Mouse (Mus musculus) T-cell, adult 2 months (primary cell): ENCODE data around the gene Snx17.

Experiments
- DNase-seq: peaks from one replicate; pipeline ENCODE4 v3.0.0; 2022; ENCODE audit warnings: low spot score

Snx17 gene

DNA sequence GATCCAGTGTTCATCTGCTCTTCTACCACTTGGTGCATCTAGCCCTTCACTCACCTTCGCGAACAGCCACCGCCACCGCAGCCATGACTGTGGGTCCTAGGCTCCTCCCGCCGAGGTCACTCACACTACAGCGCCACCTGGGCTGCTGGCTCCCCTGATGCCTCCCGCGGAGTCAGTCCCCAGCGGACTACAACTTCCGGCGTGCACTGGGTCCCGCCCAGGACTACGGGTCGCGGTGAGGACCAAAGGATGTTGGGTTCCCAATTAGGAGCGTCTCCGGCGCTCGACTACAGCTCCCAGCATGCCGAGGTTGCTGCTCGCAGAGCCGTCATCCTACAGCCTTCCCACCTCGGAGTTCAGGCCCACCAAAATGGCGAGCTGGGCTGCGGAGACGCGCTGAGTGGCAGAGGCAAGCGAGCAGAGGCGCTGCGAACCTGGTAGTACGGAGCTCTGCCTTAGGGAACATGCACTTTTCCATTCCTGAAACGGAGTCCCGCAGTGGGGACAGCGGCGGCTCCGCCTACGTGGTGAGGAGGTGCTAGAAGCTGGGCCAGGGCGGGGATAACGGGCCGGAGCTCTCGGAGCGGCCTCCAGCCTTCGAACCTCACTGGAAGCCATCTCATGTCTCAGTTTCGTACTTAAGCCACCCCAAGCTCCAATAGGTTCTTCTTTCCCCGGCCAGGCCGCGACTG is at the start of gene Snx17, which contains the start of gene Eif2b4:
Gene Snx17 (plus strand): TSS at position 289 of the 692 bp plus-strand sequence.
Gene Eif2b4 (minus strand): TSS at position 492 of the 692 bp plus-strand sequence.
- peak; percentile 99 for DNase-seq

DNA sequence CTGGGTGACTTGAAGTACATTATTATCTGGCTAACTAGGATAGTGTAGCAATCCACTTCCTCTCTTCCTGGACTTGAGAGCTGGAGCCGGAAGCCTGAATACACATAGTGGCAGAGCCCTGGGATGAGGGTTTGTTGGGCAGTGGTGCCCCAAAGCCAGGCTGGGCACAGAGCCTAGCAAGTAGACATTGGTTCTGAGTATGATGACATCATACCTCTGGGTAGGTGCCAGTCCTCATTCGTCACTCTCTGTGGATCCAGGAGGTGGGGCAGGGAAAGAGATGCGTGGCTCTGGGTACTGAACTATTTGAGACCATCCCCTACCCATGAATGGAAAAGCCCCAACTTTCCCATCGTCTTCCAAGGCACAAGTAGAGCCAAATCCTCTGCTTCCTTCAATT is 43.2 kb upstream of the Snx17 start:
- no peak for DNase-seq

DNA sequence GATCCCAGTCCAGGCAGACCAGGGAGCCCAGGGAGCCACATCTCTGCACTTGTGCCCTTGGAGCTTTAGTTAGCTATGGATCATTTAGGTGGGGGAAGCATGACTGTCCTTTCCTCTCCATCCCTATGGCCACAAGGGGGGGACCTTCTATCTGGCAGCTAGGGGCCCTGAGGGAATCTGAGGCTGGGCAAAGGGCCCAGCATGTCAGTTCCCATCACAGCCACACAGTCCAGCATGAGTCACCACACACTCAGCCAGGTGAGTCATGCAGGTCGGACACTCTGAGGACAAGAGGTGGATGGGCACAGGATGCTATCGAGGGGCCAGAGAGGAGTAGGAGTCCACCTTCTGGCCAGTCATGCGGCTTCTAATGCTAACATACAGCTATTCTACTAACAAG is 41.3 kb upstream of the Snx17 start:
- DNase-seq = no peak

DNA sequence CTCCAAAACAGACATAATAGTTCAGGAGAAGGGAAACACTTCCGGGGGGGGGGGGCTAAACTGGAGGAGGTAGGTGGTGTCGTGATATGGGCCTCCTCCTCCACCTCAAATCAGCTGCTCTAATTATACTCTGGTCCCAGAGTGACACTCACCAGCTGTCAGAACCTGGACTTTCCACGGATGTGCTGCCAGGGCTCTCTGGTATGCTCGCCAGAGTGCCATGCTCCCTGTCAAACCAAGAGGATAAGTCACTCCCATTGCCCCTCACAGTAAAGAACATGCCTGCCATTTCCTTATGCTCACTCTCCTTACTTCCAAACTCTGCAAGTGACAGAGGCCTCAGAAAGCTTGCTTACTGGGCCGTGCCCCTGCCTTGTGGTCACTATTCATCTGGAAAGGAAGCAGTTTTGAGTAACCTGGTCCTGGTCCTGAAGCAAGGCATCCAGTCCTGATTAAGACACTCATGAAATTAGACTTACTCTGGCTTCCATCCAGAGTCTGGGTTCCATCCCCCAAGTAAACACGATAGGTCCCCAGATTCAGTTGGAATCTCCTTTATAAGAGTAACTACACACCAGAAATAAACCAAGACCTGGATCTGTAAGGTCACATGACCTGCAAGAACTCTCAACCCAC is 39.4 kb upstream of the Snx17 start:
- no peak for DNase-seq

DNA sequence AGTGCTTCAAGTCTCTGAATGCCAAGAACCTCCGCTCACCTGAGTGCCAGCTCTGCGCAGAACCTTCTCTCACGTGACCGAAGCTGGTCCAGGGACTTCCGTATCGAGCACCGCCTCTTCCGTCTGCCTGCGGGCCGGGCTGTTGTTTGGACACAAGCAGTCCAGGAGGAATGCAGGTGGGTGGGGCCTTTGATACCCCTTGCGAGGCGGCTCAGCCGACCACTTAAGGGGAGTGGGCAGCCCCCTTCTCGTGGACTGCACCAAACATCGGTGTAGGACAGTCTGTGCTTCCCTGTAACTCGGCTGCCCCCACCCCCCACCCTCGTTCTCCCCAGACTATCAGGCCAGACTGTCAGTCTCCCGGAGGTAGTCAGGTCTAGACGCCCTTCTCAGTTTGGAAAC is 38.9 kb upstream of the Snx17 start, which contains the start of gene Mpv17:
Gene Mpv17 (minus strand): TSS at position 100 of the 402 bp plus-strand sequence.
- peak; percentile 70 for DNase-seq

DNA sequence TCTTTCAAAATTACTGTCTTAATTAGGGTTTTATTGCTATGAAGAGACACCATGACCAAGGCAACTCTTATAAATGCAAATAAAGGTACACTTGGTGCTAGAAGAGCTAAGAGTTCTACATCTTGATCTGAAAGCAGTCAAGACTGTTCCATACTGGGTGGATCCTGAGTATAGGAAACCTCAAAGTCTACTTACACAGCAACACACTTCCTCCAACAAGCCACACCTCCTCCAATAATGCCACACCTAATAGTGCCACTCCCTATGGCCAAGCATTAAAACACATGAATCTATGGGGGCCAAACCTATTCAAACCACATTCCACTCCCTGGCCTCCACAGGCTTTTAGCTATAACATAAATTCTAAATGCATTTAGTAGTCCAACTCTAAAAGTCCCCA is 30.6 kb upstream of the Snx17 start:
- no peak for DNase-seq

DNA sequence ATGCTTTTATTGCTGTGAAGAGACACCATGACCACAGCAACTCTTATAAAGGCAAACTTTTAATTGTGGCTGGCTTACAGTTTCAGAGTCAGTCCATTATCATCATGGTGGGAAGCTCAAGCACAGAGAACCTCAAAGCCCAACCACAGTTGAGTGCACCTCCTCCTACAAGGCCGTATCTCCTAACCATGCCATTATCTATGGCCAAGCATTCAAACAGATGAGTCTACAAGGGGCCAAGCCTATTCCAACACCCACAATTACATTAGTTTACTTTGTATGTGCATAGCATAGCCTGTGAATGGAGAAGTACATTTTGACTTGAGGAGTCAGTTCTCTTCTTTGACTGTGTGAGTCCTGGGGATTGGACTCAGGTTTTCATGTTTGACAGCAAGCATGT is 28.1 kb upstream of the Snx17 start:
- no peak for DNase-seq

DNA sequence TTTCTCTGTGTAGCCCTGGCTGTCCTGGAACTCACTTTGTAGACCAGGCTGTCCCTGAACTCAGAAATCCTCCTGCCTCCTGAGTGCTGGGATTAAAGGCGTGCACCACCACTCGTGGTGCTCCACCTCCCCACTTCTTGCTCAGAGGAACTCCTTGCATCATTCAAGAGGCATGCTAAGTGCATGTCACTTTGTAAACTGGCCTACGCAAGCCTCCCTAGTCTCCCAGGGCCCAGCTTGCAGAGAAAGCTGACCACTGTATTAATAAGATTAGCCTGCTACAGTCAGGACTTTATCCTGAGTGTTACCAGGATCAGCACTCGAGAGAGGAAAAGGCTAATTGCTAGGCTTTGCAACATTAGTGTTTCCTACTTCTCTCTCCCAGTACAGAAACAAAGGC is 24.4 kb upstream of the Snx17 start:
- DNase-seq = no peak

DNA sequence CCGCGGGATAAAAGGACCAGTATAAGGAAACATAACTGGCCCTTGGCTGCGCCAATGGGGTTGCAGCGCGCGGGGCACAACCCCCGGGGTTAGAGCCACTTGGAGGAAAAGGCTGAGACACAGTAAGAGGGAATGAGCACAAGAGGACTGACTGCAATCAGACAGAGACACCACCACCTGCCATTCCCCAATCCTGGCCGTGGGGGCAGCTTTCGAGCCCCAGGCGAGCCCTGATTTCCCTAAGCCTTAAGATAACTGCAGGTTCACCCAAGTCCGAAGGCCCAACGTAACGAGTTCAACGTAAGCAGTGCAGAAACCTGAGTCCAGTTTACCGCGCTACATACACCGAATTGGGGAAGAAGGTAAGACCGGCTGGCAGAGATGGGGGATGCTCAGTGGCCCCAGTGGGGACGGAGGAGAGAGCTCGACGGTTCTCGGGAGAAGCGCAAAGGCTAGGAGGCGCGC is 13.7 kb upstream of the Snx17 start:
- no peak for DNase-seq

DNA sequence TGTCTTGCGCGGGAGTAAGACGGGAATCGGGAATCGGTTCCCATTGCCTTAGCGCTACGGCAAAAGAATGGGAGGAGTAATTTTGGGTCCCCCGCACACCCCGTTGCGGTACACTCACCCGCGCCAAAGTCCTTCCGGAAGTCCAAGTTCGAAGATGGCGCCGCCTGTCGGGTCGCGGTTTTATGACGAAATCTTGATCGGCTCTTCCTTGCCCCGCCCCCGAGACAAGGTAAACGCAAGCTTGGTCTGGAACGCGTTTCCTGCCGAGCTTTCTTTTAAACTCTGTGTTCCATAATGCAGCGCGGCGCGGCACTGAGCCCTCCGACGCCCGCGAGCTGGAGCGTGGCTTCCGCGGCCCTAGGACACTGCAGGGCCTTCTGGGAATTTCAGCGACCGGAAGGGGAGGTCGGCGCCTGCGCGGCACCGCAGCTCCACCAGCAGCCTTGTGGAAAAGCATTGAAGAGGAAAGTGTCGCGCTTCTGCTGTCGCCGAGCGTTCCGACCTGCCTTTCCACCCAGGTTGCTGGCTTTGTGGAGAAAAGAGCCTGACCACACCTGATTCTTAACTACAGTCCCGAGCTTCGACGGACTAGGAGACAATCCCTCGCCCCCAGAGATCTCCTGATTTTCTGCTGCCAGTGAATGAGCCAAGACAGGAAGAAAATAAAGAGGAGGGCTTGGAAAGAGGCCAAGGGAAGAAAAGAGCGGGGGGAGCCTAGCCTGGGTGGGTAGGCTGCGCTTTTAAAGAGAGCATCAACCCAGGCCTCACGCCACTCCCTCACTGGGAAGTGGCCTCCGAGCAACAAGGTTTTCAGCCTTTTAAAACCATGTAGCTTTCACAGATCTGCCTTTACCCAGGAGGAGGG is 13.0 kb upstream of the Snx17 start, which contains the start of the genes Gm29609 and Gtf3c2:
Gene Gm29609 (minus strand): TSS at position 146 of the 865 bp plus-strand sequence.
Gene Gtf3c2 (minus strand): TSS at position 379 of the 865 bp plus-strand sequence.
- DNase-seq = peak; percentile 98

DNA sequence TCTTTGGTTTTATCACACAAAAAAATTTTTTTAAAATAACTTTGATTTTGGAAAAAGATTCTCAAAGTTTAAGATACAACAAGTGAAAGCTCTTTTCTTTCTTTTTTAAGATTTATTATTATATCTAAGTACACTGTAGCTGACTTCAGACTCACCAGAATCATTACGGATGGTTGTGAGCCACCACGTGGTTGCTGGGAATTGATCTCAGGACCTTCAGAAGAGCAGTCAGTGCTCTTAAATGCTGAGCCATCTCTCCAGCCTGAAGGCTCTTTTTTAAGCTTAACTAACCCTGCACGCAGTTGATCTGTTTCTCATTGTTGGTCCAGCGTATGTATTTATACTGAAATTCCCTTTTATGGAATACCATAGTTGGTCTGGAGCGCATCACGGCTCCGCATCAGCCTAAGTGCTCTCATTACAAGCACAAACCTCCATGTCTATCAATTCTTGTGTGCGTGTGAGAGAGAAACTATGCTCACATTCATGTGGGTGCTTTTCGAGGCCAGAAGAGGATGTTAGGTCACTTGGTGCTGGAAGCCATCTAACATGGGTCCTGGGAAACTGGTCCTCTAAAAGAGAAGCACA is 11.8 kb upstream of the Snx17 start:
- DNase-seq = no peak

DNA sequence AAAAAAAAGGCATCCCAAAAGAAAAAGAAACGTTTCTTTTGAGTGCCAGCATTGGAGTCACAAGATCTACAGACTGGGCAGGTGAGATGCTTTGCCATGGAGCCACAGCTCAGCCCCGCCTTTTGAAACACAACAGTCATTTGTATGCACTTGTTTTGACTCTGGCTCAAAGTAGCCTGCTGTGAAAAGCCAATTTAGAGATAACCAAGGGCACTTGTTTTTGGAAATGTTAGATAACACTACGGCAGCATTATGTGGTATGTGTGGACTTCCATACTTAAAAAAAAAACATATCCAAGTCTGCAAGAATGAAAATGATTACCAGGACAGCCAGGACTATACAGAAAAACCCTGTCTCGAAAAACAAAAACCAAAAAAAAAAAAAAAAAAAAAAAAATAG is 9.3 kb upstream of the Snx17 start:
- no peak for DNase-seq

DNA sequence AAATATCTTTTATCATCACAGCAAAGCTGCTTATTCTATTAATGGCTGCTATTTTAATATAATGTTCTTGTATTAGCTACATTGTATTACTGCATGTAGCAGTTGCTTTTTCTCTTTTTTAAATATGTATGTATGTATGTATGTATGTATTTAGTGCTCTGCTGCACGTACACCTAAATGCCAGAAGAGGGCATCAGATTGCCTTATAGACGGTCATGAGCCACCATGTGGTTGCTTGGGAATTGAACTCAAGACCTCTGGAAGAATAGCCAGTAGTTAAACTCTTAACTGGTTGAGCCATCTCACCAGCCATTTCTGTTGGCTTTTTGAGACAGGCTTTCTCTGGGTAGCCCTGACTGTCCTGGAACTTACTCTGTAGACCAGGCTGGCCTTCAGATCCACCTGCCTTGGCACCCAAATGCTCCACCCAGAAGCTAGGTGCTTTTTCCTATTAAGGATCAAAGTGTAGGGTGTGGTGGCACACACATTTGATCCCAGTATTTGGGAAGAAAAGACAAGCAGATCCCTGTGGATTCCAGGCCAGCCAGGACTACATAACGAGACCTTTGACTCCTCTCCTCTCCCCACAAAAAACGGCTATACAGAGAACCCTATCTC is 4.7 kb upstream of the Snx17 start:
- DNase-seq = peak; percentile 35

DNA sequence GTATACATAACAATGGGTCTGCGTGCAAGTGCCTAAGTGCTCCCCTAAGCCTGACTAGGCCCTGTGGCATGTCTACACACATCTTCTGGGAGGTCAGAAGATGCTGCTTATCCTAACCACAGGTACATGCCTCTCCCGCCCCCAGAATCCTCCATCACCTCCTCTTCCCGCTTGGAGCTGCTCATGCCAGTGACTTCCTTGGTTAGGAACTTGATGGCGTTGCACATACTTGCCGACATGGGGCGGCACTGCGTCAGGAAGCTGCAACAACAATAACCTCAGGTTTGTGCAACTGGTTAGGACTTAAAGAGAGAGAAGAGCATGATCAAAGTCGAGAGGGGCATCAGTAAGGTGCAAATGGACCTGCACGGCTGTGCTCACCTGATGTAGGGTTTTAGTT is 2.8 kb upstream of the Snx17 start:
- DNase-seq = no peak

DNA sequence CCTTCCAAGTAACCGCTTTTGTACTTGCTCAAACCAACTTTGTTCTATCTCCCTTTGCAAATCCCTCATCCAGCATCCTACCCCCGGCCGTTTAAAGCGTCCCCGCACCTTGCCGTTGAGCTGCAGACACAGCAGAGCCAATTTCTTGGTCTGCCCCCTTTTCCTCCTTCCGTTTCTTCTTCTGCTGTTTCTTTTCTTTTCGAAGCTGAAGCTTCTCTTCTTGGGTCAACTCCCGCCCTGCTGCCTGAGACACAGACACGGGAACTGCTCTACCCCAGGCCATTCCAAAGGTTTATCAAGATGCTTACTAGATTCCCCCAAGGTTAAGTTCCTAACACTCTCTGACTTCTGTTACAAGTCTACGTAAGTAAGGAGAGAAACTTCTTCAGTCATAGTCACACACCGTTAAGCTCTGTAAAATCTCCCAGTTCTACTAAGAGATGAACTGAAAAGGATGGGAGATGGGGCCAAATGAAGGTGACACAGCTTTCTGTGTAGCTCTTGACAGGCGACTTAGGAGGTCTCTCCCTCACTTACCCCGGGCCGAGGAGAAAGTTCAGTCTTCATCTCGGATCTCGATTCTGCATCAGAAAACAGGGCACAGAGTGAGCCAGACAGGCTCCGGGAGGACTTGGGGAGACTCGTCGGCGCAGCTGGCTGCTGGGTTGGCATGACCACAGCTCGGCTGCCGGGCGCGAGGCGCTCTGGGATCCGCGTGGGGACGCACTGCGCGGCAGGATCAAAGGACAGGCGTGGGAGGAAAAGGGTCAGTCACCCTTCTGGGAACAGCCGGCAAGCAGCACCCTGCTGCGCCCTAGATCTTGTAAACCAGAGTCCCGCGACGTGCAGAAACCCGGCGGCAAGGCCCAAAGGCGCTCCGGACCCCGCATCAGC is 735 bp upstream of the Snx17 start:
- no peak for DNase-seq

DNA sequence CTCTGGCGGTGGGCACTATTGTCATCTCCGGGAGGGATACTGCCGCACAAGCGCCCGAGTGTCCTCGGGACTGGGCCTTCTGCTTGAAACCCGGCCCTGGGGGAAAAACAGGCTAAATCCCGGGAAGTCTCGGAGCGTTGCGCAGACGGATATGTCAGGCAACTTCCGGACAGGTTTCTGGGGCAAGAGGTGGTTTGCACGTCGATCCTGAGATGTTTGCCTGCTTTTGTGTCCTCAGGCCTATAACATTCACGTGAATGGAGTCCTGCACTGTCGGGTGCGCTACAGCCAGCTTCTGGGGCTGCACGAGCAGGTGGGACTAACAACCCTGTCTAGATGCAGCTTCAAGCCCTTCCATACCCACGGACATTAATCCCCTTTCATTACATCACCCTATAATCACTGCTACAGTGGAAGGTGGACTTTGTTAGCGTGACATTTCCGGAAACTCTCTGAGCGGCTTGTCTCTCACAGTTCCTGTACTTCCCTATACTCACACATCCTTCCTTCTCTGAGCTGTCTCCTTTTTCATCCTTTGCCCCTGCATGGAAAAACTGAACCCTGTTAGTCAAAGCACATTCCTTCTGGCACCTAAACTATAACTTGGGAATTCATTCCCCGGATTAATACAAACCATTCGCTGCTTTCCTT is 729 bp downstream of the Snx17 start:
- DNase-seq = no peak

DNA sequence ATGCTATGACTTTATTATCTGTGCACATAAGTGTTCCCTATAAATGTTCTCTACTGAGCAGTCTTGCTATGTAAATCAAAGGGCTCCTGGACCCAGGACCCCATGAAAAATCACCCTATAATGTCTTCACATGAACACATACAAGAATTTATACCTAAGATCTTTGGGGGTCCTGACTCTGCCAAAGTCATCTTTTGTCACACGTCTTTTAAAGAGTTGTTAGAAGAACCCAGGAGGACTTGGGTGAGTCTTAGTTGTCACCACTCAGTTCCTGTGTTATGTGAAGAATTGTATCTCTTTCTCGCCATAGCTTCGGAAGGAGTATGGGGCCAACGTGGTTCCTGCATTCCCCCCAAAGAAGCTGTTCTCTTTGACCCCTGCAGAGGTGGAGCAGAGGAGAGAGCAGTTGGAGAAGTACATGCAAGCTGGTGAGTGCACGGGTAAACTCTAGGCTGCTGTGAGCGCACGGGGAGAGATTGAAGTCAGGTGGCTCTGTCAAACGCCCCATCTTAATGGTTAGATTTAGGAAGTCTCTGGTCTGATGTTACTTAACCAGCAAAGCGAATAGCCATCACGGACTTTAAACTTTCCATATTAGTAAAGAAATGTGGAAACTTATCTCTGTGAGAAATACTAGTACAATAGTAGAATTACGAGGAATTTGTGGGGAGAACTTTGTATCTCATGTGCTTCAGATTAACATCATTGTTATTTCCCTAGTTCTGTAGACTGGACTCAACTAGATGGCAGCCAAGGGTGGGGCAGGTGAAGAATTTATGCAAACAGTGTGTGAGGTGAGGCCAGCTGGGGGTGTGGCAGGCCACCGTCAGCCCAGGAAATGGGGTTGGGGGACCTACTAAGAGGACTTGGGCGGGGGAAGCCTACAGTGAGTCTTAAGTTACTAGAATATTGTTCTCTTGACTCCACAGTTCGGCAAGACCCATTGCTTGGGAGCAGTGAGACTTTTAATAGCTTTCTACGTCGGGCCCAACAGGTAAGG is 1.8 kb downstream of the Snx17 start:
- no peak for DNase-seq

DNA sequence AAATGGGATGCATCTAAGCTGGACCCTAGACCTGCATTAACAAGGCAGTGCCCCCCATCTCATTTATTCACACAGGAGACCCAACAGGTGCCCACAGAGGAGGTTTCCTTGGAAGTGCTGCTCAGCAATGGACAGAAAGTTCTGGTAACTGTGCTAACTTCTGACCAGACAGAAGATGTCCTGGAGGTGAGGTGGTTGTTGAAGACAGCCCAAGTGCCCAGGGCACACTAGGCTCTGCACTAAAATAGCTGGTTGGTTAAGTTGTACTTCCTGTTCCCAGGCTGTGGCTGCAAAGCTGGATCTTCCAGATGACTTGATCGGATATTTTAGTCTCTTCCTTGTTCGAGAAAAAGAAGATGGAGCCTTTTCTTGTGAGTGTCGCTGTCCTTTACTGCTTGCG is 2.6 kb downstream of the Snx17 start:
- DNase-seq = no peak

DNA sequence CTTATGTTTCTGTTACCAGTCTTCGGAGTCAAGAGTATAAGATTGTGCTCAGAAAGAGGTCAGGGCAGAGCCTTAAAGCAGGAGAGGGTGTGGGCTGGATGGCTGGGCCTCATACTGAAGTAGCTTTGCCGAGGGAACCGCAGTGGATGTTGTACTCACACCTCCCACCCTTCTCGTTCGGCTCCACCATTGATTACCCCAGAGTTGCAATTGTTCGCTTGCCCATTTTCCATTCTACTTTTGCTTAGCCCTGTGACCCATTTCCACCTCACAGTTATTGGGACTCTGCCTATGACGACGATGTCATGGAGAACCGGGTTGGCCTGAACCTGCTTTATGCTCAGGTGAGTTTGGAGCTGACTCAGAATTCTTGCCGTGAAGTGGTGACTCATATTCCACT is 3.2 kb downstream of the Snx17 start:
- no peak for DNase-seq
